Mouse (Mus musculus) layer of hippocampus, adult 2 months (tissue): Measurements from ENCODE around the gene Cdc42bpa. TPM values are rescaled to one million over a fixed set of nuclear protein-coding genes. Genes with fewer than 3 reads are reported as not detected.

Experiments used
- DNase-seq, 2 experiments: peaks; one replicate each; pipeline ENCODE4 v3.0.0; 2022; ENCODE audit warnings: low spot score in 2 of 2
- H3K27ac ChIP-seq: fragments of 200-600 bp; 2 replicates; pipeline ENCODE4 v1.8.1; 2022
- H3K4me3 ChIP-seq: fragments of 200-600 bp; 2 replicates; pipeline ENCODE4 v1.8.1; 2022; ENCODE audit warnings: mild to moderate bottlenecking
- CTCF ChIP-seq: fragments of 200-600 bp; conservative IDR thresholded peaks from 2 replicates; pipeline ENCODE4 v1.8.1; 2022; ENCODE audit warnings: antibody characterized with exemption, mild to moderate bottlenecking, moderate library complexity
- total RNA-seq, 2 experiments: library from RNA; stranded (reverse); gene quantifications; 2 replicates each; pipeline ENCODE4 v1.2.3; 2021

The Cdc42bpa gene
- total RNA-seq, 2 experiments from 2014 or later, result 229 to 247 TPM

DNA sequence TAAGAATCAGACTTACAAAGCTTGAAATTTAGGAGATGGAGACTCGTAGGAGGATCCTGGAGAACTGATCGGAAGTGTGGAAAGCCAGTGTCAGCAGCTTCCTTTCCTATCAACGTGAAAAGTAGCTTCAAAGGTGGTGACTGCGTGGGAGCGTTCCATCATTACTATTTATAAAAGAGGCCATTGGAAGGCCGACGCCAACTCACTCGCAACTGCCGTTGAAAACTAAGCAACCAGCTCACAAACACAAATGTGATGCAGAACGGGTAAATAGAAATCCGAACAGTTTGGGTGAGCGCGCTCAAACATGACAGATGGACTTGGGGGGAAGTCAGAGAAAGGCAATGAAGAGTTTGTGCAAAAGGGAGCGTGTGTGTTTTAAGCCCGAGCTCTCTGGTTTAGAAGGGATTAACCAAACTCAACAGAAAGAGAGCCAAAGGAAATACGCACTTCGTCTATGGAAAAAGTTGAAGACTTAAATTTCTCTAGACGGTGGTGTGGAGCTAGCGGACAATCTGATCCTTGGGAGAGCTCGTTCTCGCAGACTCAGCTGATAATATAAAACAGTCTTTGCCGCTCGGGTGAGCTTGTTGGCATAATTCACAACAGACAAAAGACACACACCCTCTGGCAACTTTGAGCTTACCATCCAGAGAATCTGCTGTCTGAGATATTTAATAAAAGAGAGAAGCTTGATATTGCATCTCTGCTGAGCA, 20.0 kb upstream of the Cdc42bpa start:
- H3K4me3 ChIP-seq, result peak overlapping the region; percentile 27
- peak; percentile 61 to 74 for DNase-seq
- peak overlapping the region; percentile 83 for H3K27ac ChIP-seq
- TF ChIP-seq CTCF, result no peak

DNA sequence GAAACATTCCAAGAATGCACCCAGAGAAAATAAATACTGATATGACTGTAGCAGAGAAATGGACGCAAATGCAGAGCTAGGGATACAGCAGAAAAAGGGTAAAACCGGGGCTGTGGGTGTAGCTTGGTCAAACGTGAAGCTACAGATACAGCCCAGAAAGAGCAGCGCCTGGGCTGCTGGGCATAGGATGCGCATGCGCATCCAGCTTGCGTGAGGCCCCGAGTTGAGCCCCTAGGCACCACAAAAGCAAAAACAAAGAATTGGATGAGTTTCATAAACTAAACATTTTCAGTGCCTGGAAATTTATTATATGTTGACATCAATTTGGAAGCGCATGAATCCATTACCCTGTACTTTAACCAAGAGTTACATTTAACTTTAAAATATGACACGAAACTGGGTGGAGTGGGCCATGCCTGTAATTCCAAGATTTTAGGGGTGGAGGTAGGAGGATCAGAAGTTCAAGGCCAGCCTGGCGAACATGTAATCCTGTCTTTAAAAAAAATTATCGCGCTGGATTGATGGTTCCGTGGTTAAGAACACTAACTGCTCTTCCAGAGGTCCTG, 19.4 kb upstream of the Cdc42bpa start:
- Histone ChIP-seq H3K27ac (peak overlapping the region; percentile 83), H3K4me3 (peak overlapping the region; percentile 27)
- no peak for TF ChIP-seq CTCF
- DNase-seq, result no peak

DNA sequence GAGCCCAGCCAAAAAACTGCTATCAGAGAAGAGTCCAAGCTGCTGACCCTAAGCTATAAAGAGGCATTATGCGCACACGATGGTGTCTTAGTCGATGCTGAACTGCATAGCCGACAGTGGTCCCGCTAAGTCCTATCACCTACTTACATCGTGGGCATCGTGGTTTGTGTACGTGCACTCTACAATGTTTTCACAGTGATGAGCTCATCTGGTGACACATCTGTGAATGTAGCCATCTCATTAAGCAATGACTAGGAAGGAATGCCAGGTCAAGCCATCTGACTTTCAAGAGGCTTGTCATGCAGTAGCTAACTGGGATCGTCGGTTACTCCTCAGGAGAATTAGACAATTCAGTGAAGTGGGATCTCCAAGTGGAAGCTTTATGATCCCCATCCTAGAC, 15.3 kb upstream of the Cdc42bpa start:
- no peak for DNase-seq
- no peak for TF ChIP-seq CTCF
- Histone ChIP-seq H3K4me3 (no peak overlapping the region), H3K27ac (no peak overlapping the region)

DNA sequence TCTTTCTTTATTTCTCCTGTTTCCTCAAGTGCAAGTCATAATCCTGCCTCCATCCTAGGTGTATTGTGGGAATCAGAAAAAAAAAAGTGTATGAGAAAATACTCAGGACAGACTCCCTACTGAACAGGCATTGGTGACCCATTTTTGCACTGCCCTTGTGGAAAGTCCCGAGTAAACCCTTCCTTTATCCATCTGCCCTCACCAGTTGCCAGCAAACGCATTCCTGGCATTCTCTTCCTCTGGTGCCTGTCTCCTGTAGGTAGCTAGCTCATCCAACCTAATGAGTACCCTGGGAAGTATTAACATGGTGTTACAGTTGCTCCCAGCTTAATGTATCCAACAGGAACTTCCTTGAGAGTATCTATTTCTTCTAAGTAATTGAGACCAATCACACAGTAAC, 13.7 kb upstream of the Cdc42bpa start:
- no peak for DNase-seq
- no peak overlapping the region for H3K4me3 ChIP-seq
- H3K27ac ChIP-seq, result no peak overlapping the region
- TF ChIP-seq CTCF, result no peak

DNA sequence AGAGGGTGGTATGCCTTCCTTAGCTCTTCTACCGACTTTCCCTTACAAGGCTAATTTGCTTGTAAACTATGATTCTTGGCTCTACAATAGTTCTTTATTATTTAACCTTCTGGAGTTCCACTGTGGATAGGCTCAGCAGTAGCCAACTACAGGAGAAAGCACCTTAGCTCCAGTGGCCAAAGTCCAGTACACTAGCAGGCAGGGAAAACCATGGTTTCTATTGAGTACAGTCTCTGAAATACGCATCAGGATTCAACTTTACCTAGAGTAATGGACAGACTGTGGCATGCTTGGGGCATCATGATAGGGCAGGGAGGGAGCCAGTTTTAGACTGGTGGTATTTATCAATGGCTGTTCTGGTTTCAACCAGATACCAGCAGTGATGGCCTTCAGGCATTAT, 12.6 kb upstream of the Cdc42bpa start:
- DNase-seq, result no peak
- TF ChIP-seq CTCF, result no peak

DNA sequence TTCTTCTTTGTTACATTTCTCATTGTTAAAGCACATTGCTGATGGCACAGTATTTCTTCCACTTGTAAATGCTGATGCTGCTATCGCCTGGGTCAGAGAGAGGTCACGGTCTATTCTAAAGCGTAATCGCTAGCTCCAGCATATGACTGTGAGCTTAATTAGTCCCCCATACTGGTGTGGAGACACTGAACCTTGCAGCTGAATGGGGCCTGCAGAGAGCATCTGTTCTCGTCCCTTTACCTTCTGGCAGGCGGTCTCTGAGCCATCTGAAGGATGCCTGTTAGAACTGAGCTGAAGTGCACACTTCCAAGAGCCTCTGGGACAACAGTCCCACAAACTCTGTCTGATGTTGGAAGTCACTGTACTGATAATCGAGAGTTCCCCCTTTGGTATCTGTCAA, 8.7 kb upstream of the Cdc42bpa start:
- DNase-seq, result no peak
- no peak for TF ChIP-seq CTCF
- Histone ChIP-seq H3K4me3 (no peak overlapping the region), H3K27ac (no peak overlapping the region)

More for the DNA sequence above, 12.6 kb upstream of the Cdc42bpa start:
- no peak overlapping the region for H3K4me3 ChIP-seq
- no peak overlapping the region for H3K27ac ChIP-seq

DNA sequence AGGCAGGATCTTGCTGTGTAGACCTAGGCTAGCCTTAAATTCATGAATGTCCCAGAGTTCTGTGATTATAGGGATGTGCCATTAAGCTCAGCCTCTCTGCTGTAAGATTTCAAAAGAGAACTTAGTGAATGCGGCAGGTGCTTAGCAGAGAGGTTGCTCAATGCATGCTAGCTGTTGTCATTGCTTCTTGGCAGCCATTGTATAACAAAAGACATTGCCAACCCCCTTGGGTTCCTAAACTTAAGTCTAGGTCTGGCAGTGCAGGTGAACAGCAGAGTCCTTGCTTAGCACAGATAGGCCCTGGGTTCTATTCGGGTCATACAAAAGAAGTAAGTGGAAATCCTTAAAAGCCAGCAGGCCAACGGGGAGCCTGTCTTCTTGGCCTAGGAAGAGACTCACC, 7.0 kb upstream of the Cdc42bpa start:
- DNase-seq, result no peak
- no peak for TF ChIP-seq CTCF
- no peak overlapping the region for H3K4me3 ChIP-seq
- H3K27ac ChIP-seq, result no peak overlapping the region

DNA sequence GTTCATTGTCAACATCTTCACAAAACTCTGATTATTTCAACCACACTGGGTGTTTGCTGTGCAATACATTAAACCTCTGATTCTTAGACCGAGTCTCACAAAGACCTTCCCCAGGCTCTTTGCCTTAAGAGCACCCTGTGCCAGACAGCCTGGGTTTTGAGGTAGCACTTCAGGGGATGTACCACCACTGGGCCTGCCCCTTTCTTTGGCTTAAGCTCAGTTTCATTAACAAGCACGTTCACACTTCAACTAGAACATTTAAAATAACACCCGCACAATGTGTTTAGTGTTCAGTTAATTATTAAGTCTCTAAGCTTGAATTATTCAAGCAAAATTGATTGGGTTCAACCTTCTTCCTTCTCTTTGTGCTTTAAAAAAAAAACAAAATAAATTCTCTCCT, 2.8 kb upstream of the Cdc42bpa start:
- Histone ChIP-seq H3K27ac (peak overlapping the region; percentile 99), H3K4me3 (no peak overlapping the region)
- no peak for TF ChIP-seq CTCF
- DNase-seq, result no peak

DNA sequence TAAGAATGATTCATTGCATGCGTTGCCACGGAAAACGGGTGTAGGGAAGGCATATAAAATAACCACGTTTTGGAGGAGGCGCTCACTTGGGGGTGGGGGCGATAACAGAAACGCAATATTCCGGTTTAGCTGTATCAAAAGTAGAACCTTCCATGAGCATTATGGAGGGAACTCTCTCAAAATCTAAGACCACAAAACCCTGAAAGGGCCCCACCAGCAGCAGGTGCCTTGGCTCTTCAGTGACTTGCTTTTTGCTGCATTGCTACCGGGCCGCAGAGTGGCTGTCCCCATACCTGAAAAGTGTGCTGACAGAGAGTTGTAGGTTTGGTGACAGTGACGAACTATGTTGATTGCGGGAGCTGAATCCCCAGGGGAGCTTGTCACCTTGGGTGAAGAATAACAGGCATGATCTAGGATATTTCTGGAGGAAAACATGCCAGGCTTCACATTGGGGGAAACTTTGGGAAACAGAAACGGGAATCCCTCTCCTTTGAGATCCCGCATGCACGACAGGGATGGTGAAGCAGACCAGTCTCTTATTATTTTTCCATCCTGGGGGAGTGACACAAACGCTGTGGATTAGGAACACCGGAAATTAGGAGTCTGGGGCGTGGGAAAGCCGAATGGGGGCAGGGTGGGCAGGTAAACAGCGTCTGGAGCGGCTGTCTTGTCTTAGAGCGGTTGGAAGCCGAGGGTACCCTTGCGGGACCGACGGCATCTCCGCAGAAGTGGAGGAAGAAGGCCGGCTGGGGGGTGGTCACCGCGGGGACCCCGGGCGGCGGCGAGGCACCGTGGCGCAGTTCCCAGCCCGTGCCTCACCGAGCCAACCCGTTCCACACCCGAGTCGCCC, 1.2 kb upstream of the Cdc42bpa start:
- TF ChIP-seq CTCF, result no peak
- Histone ChIP-seq H3K27ac (peak overlapping the region; percentile 99), H3K4me3 (peak overlapping the region; percentile 87)
- peak; percentile 13 to 29 for DNase-seq

DNA sequence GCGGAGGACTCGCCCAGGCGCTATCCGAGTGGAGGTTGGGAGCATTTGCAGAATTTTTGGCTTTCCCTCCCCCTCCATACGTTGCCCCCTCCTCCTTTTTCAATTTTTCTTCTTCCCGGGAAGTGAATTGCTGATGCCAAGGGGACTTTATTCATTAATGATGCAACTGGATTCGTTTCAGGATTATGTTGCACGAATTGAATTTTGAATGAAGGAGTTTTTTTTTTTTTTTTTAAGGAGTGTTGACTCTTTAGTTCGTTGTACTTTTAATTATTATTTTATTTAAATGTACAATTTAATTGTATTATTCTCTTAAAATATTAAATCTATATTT, 238 bp downstream of the Cdc42bpa start:
- peak overlapping the region; percentile 87 for H3K4me3 ChIP-seq
- TF ChIP-seq CTCF, result no peak
- no peak for DNase-seq
- peak overlapping the region; percentile 99 for H3K27ac ChIP-seq

DNA sequence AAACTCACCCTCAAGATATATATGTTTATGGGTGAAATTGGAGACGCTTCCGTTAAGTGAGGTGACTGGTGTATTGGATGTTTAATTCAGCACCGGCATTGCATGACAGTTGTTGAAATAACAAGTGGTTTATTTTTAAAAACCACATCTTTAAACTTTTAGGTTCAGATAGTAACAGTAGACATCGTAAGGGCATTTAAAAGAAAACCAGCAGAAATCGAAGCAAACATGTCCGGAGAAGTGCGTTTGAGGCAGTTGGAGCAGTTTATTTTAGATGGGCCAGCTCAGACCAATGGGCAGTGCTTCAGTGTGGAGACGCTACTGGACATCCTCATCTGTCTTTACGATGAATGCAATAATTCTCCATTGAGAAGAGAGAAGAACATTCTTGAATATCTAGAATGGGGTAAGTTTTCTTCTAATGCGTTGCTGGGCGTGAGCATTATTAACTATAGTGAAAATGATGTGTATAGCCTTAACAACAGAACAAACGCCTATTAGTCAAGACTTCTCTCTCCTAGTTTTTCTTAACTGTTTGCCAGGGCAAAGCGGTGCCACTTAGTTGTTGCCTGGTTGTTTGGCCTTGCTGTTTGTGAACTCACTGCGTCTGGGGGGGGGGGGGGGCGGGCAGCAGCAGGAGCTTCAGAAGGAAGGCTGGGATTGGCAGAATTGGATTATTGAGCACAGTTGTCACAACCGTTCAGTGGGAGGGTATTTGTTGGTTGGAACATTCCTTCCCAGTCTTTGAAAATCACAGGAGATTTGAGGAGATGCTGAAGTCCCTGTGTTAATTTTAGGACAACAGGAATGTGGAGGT, 818 bp downstream of the Cdc42bpa start:
- TF ChIP-seq CTCF, result no peak
- H3K27ac ChIP-seq, result peak overlapping the region; percentile 99
- peak overlapping the region; percentile 87 for H3K4me3 ChIP-seq
- peak; percentile 18 to 37 for DNase-seq

DNA sequence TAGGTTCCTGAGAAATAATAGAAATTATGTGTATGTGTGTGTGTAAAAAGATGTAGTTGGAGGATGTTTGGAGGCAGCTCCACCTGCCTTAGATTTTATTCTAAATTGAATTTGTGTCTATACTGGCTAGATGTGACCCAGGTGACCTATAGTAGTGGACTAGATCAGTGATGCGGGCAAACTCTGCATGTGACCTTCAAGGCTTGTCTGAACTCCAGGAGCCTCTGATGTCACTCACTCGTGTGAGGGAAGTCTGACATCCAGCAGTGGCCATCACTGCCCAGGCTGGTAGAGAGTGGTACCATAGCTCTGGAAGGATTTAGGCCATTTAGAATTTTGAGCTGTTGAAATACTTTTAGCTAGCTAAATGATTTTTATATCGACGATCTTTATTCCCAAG, 1.5 kb downstream of the Cdc42bpa start:
- no peak for DNase-seq
- peak overlapping the region; percentile 99 for H3K27ac ChIP-seq
- TF ChIP-seq CTCF, result no peak

DNA sequence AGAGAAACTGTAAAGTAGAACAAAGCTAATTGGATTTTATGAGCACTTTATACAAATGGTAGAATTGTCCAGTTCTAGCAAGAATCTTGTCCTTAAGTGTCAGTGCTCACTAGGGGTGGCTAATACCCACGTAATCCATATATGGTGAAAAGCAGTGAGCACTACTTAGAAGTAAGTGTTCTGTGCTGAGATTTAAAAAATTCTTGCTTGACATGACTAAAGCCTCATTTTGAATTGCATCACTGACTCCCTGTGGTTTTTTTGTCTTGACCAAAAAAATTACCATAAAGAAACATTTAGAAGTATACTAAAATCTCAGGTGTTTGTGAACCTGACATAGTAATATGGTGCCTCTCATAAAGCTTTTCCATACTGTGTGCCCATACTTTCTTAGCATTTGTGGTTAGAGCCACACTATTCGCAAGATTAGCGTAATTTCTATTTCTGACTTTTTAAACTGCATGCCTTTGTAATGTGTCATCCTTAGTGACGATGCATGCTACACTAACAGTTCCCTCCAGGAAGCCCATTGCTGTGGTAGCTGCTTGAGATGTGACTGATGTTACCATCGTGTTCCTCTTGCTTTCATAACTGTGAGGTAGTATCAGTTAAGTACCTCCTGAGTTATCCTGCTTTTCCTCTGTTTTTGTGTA, 9.6 kb downstream of the Cdc42bpa start:
- Histone ChIP-seq H3K27ac (no peak overlapping the region), H3K4me3 (no peak overlapping the region)
- no peak for DNase-seq
- no peak for TF ChIP-seq CTCF

More for the DNA sequence above, 1.5 kb downstream of the Cdc42bpa start:
- peak overlapping the region; percentile 87 for H3K4me3 ChIP-seq
